Mouse (Mus musculus) hindbrain, embryonic 12.5 days (tissue): ENCODE data around the gene Grn. TPM values are rescaled to one million over a fixed set of nuclear protein-coding genes. Genes with fewer than 3 reads are reported as not detected.
A peak's percentile ranks its signal among the peaks of the same experiment; 100 is the strongest.

Experiments
- ATAC-seq: fragments of 200-750 bp; cut with Nextera tagmentation; 2 replicates; pipeline ENCODE4 v1.8.0; 2017; ENCODE audit warnings: moderate TSS enrichment; ENCODE audit not compliant: low FRiP score
- H3K27ac ChIP-seq: fragments of 300-500 bp; sonication (generic); 2 replicates; pipeline ENCODE4 v1.5.1; 2016; ENCODE audit warnings: mild to moderate bottlenecking
- H3K27me3 ChIP-seq: fragments of 300-500 bp; sonication (generic); 2 replicates; pipeline ENCODE4 v1.6.1; 2016; ENCODE audit warnings: mild to moderate bottlenecking
- H3K36me3 ChIP-seq: fragments of 300-500 bp; sonication (generic); 2 replicates; pipeline ENCODE4 v1.6.1; 2016; ENCODE audit warnings: mild to moderate bottlenecking
- H3K4me1 ChIP-seq: fragments of 300-500 bp; sonication (generic); 2 replicates; pipeline ENCODE4 v1.6.1; 2016
- H3K4me2 ChIP-seq: fragments of 300-500 bp; sonication (generic); replicated peaks from 2 replicates; pipeline ENCODE4 v1.6.1; 2016; ENCODE audit warnings: mild to moderate bottlenecking
- H3K4me3 ChIP-seq: fragments of 300-500 bp; sonication (generic); 2 replicates; pipeline ENCODE4 v1.5.1; 2016; ENCODE audit warnings: mild to moderate bottlenecking
- H3K9ac ChIP-seq: fragments of 300-500 bp; sonication (generic); 2 replicates; pipeline ENCODE4 v1.6.1; 2016; ENCODE audit warnings: mild to moderate bottlenecking, moderate library complexity
- H3K9me3 ChIP-seq: fragments of 300-500 bp; sonication (generic); replicated peaks from 2 replicates; pipeline ENCODE4 v1.6.1; 2016; ENCODE audit warnings: mild to moderate bottlenecking
- WGBS: fragments of 180-500 bp; shearing (Covaris S2); methylation state at CpG from one replicate; pipeline ENCODE4 v1.1.7; 2016; 5-methylcytosine and 5-hydroxymethylcytosine counted together
- polyA plus RNA-seq: library from polyadenylated mRNA; unstranded; fragments of >200 nt; fragmentation: Nextera tagmentation; extraction: Ambion mirVana; gene quantifications from 2 replicates; pipeline ENCODE4 v1.2.1, GENCODE M21; 2016

Gene Grn
- polyA plus RNA-seq, 1 experiment from 2014 or later: 101 TPM

- H3K27me3 ChIP-seq: peaks cover 44% of the 10 kb centered on the region
- no peak overlapping the region for H3K9ac ChIP-seq
- 17% methylated on average over 10 of the region's 10 CpGs for WGBS
Observed at GRCm38 (mm10) chr11:102453131-102453530, 23.0 kb downstream of the Grn start.

DNA sequence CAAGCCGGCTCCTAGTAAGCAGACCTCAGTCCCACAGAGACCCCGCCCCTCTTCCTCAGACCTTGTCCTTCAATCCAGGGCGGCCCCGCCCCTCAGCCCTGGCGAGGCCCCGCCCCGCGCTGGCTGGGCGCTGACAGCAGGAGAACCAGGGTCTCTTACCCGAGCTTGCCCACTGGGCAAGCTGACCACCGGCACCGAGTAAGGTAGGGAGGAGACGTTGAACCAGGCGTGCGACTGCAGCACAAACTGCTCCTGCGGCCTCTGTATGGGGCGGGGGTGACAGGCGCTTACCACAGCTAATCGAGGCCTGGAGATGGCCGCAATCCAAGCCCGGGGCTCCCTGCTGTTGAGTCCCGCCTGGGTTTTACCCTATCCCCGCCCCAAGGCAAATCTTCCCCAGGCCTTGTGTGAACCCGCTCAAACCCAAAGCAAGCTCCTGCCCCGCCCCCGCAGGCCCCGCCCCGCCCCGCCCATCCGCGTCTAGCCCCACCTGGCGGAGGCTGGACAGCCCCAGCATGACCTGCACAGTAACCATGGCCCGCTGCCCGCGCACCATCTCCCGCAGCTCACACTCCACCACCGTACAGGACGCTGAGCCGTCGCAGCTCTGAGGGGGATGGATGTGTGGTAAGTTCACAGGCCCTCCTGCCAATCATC is 25.8 kb downstream of the Grn start:
- H3K27ac ChIP-seq: peak overlapping the region; percentile 61; the same call in 1 of the 2 replicates
- WGBS: under 1% methylated on average over 40 of the region's 40 CpGs
- ATAC-seq: peak; percentile 88

More at GRCm38 (mm10) chr11:102453131-102453530, 23.0 kb downstream of the Grn start:
- ATAC-seq: no peak
- Histone ChIP-seq H3K27ac (no peak overlapping the region), H3K36me3 (no peaks in the 10 kb centered on the region), H3K4me2 (no peak overlapping the region), H3K9me3 (no peaks in the 10 kb centered on the region), H3K4me1 (peaks cover 27% of the 10 kb centered on the region), H3K4me3 (no peak overlapping the region)

GRCm38 (mm10) chr11:102460541-102460940 is 30.4 kb downstream of the Grn start:
- ATAC-seq: no peak
- Histone ChIP-seq H3K4me1 (peaks cover 8% of the 10 kb centered on the region), H3K36me3 (no peaks in the 10 kb centered on the region), H3K9ac (no peak overlapping the region), H3K27me3 (peaks cover 29% of the 10 kb centered on the region), H3K4me2 (no peak overlapping the region), H3K9me3 (no peaks in the 10 kb centered on the region), H3K4me3 (no peak overlapping the region), H3K27ac (no peak overlapping the region)
- WGBS: 56% methylated on average over 16 of the region's 16 CpGs

More for the DNA sequence above, 25.8 kb downstream of the Grn start:
- Histone ChIP-seq H3K27me3 (peaks cover 22% of the 10 kb centered on the region), H3K4me3 (peak overlapping the region; percentile 48), H3K4me1 (peaks cover 20% of the 10 kb centered on the region), H3K36me3 (no peaks in the 10 kb centered on the region), H3K9me3 (no peaks in the 10 kb centered on the region), H3K9ac (peak overlapping the region; percentile 60), H3K4me2 (peak overlapping the region; percentile 91)

DNA sequence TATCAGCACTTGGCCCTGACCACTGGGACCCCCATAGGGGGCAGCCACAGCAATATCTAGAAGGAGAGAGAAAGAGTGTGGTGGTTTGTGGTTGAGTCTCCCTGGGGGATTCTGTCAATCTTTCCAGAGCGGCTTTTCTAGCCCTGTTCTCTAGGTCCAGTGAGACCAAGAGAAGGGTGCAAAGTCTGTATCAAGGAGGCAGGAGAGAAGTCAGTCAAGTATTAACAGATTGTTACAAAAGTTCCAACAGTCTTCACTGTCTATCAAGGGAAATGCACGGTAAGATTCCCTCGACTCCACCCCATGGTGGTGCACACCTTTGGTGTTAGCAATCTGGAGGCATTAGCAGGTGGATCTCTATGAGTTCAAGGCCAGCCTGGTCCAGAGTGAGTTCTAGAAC is 31.6 kb downstream of the Grn start:
- WGBS: 89% methylated on average over 3 of the region's 3 CpGs
- H3K36me3 ChIP-seq: no peaks in the 10 kb centered on the region
- no peak overlapping the region for H3K4me2 ChIP-seq
- H3K9me3 ChIP-seq: no peaks in the 10 kb centered on the region
- H3K27ac ChIP-seq: no peak overlapping the region
- H3K27me3 ChIP-seq: peaks cover 28% of the 10 kb centered on the region
- H3K4me1 ChIP-seq: peaks cover 6% of the 10 kb centered on the region
- ATAC-seq: no peak
- no peak overlapping the region for H3K4me3 ChIP-seq
- H3K9ac ChIP-seq: no peak overlapping the region

- peaks cover 17% of the 10 kb centered on the region for H3K4me1 ChIP-seq
- H3K27ac ChIP-seq: no peak overlapping the region
- no peaks in the 10 kb centered on the region for H3K36me3 ChIP-seq
- H3K9me3 ChIP-seq: no peaks in the 10 kb centered on the region
- H3K4me2 ChIP-seq: no peak overlapping the region
- no peak for ATAC-seq
- peaks cover 16% of the 10 kb centered on the region for H3K27me3 ChIP-seq
- no peak overlapping the region for H3K9ac ChIP-seq
- H3K4me3 ChIP-seq: no peak overlapping the region
- WGBS: 89% methylated on average over 6 of the region's 6 CpGs
Observed at GRCm38 (mm10) chr11:102464901-102465300, 34.8 kb downstream of the Grn start.

DNA sequence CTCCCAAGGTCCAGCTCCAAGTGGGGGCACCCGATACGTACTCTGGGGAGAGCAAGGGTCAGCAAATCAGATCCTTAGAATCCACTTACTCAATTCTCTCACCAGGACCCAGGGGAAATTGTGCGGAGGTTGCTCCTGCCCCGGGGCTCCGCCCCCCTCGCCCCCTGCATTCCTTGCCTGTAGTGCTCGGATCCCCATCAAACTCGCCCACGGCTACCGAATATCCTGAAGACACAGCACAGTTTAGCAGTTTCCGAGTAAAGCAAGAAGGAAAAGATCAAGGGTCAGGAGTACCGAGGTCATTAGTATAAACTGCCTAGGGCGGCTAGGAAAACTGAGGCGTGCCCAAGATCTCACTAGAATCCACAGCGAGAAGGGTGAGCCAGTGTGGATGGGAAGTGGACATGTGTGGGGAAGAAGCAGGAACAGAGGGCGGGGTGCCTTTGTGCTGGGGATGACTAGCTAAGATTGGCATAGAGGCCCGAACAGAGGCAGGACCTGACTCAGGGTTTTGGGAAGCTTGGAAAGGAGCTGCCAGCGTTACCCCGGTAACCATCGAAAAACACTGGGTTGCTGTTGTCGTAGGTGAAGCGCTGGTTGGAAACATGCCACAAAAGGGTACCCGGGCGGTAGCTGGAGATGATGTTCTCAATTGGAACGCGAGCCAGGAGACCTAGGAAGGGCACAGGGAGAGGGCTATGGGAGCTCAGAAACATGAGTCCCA is 35.8 kb downstream of the Grn start:
- peaks cover 17% of the 10 kb centered on the region for H3K4me1 ChIP-seq
- H3K36me3 ChIP-seq: no peaks in the 10 kb centered on the region
- H3K27ac ChIP-seq: no peak overlapping the region
- H3K9me3 ChIP-seq: no peaks in the 10 kb centered on the region
- WGBS: 8% methylated on average over 26 of the region's 26 CpGs
- no peak overlapping the region for H3K4me3 ChIP-seq
- no peak overlapping the region for H3K9ac ChIP-seq
- H3K4me2 ChIP-seq: peak overlapping the region; percentile 11
- ATAC-seq: no peak
- peaks cover 16% of the 10 kb centered on the region for H3K27me3 ChIP-seq

- Histone ChIP-seq H3K27ac (0 out of 2 replicates have a peak overlapping the region, but pooled peaks have one; percentile 53), H3K4me1 (peaks cover 17% of the 10 kb centered on the region), H3K36me3 (no peaks in the 10 kb centered on the region), H3K27me3 (peaks cover 16% of the 10 kb centered on the region), H3K4me2 (peak overlapping the region; percentile 65), H3K9ac (peak overlapping the region; percentile 49), H3K9me3 (no peaks in the 10 kb centered on the region), H3K4me3 (peak overlapping the region; percentile 37)
- WGBS: 1% methylated on average over 37 of the region's 37 CpGs
- peak; percentile 84 for ATAC-seq
Observed at GRCm38 (mm10) chr11:102467041-102467631, 37.0 kb downstream of the Grn start.

DNA sequence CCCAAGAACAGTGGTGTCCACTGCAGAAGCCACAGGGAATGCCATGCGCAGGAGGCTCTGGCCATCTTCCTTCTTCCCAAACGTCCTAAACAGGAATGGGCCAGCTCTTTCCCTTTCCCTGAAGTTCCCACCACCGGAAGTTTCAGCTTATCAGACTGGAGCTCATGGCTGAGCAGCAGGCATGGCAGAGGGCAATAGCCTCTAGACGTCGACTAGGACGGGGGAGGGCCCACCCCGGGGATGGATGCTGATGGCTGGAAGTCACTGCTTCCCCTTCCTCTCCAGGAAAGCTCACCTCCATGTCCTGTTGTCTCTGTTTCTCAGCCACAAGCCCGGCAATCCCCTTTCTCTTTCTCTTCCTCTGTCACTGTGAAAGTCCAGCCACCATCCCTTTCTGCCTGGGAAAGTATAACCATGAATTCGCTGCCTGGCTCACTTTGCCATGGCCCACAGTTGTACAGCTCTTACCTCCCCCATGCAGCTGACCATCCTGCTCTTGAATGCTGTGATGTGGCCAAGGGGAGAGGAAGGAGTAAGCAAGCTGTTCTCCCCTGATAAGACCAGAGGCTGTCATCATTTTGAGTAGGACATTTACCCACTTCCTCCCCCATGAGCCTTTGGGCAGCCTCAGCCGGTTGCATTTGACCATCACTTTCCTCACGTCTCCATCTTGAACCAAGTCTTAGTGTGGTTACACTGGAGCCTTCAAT is 39.7 kb downstream of the Grn start, which contains the start of gene Itga2b:
Gene Itga2b, minus strand, starts transcription at position 475 of the 710 bp plus-strand sequence.
- no peak within 1 kb of the TSS for H3K4me3 ChIP-seq
- peaks cover 17% of the 10 kb centered on the region for H3K4me1 ChIP-seq
- no peak for ATAC-seq
- H3K9me3 ChIP-seq: no peaks in the 10 kb centered on the region
- 74% methylated on average over 11 of the region's 11 CpGs for WGBS
- peaks cover 6% of the 10 kb centered on the region; the same call in 1 of the 2 replicates for H3K36me3 ChIP-seq
- peaks cover 9% of the 10 kb centered on the region; the same call in 1 of the 2 replicates for H3K27me3 ChIP-seq
- H3K27ac ChIP-seq: no peak within 1 kb of the TSS
- H3K9ac ChIP-seq: no peak within 1 kb of the TSS
- no peak within 1 kb of the TSS for H3K4me2 ChIP-seq

GRCm38 (mm10) chr11:102475027-102475426 is 44.9 kb downstream of the Grn start:
- peaks cover 47% of the 10 kb centered on the region for H3K36me3 ChIP-seq
- no peak for ATAC-seq
- no peak overlapping the region for H3K27ac ChIP-seq
- WGBS: 93% methylated on average over 3 of the region's 3 CpGs
- H3K9ac ChIP-seq: no peak overlapping the region
- no peak overlapping the region for H3K4me2 ChIP-seq
- H3K9me3 ChIP-seq: no peaks in the 10 kb centered on the region
- no peaks in the 10 kb centered on the region for H3K4me1 ChIP-seq
- no peak overlapping the region for H3K4me3 ChIP-seq
- no peaks in the 10 kb centered on the region for H3K27me3 ChIP-seq

DNA sequence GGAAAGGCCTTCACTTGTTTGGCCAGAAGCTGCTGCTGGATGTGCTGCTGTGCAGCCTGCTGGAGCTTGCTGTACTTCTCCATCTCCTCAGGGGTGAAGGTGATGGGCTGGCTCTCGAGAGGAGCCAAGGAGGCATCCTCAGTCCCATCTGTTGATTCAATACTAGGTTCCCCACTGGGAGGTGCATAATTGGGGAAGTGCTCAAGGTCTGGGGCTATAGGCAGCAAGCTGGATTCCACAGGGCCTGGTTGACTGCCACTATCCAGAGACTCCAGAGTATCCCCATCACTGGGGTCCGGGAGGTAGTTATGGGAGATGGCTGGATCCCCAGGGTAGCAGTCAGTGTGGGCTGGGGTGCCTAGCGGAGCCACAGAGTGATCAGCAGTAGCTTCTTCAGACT is 48.6 kb downstream of the Grn start:
- Histone ChIP-seq H3K36me3 (peaks cover 66% of the 10 kb centered on the region), H3K4me2 (no peak overlapping the region), H3K27ac (no peak overlapping the region), H3K9me3 (no peaks in the 10 kb centered on the region), H3K4me1 (no peaks in the 10 kb centered on the region), H3K27me3 (no peaks in the 10 kb centered on the region), H3K4me3 (no peak overlapping the region), H3K9ac (no peak overlapping the region)
- WGBS: 80% methylated on average over 3 of the region's 3 CpGs
- no peak for ATAC-seq

DNA sequence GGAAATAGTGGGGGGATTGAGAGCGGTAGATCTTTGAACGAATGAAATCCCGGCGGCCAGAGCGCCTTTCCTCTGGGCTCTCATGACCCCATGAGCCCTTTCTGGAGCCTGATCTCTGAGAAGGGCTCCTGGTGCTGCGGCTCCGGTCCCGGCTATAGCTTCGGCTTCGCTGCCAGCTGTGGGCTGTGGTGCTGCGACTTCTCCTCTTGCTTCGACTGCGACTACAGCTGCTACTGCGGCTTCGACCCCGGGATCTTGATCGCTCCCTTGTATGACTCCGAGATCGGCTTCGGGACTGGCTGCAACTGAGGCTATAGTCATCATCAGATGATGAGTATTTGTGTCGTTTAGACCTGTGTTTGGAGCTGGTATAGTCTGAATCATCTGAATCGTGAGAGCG is 49.5 kb downstream of the Grn start:
- Histone ChIP-seq H3K9me3 (no peaks in the 10 kb centered on the region), H3K27ac (no peak overlapping the region), H3K4me1 (no peaks in the 10 kb centered on the region), H3K4me3 (no peak overlapping the region), H3K4me2 (no peak overlapping the region), H3K9ac (no peak overlapping the region), H3K36me3 (peaks cover 63% of the 10 kb centered on the region), H3K27me3 (no peaks in the 10 kb centered on the region)
- WGBS: 95% methylated on average over 23 of the region's 23 CpGs
- ATAC-seq: no peak

GRCm38 (mm10) chr11:102480111-102480510 is 50.0 kb downstream of the Grn start:
- no peak for ATAC-seq
- no peak overlapping the region for H3K4me2 ChIP-seq
- no peaks in the 10 kb centered on the region for H3K27me3 ChIP-seq
- no peaks in the 10 kb centered on the region for H3K9me3 ChIP-seq
- H3K36me3 ChIP-seq: peaks cover 64% of the 10 kb centered on the region
- H3K9ac ChIP-seq: no peak overlapping the region
- H3K27ac ChIP-seq: no peak overlapping the region
- H3K4me1 ChIP-seq: no peaks in the 10 kb centered on the region
- H3K4me3 ChIP-seq: no peak overlapping the region
- WGBS: 98% methylated on average over 15 of the region's 15 CpGs
